Mouse (Mus musculus) intestine, embryonic 14.5 days (tissue): Measurements from ENCODE around the gene Usp30. TPM values are rescaled to one million over a fixed set of nuclear protein-coding genes. Genes with fewer than 3 reads are reported as not detected.

Experiments used
- ATAC-seq: fragments of 200-750 bp; cut with Nextera tagmentation; replicated peaks from 2 replicates; pipeline ENCODE4 v1.8.0; 2017; ENCODE audit warnings: low read depth, moderate number of reproducible peaks, moderate TSS enrichment, moderate library complexity; ENCODE audit not compliant: low FRiP score, low TSS enrichment
- DNase-seq: peaks from one replicate; pipeline ENCODE4 v3.0.0-alpha.2; 2018; ENCODE audit warnings: low spot score
- H3K27ac ChIP-seq: fragments of 300-500 bp; sonication (generic); 2 replicates; pipeline ENCODE4 v1.5.1; 2014; ENCODE audit warnings: low read depth, mild to moderate bottlenecking, control low read depth
- H3K27me3 ChIP-seq: fragments of 300-500 bp; sonication (generic); replicated peaks from 2 replicates; pipeline ENCODE4 v1.6.1; 2014; ENCODE audit warnings: low read length, control low read depth; ENCODE audit not compliant: control insufficient read depth, insufficient read depth
- H3K36me3 ChIP-seq: fragments of 300-500 bp; sonication (generic); 2 replicates; pipeline ENCODE4 v1.6.1; 2014; ENCODE audit warnings: low read length, control low read depth; ENCODE audit not compliant: control insufficient read depth, insufficient read depth
- H3K4me1 ChIP-seq: fragments of 300-500 bp; sonication (generic); replicated peaks from 2 replicates; pipeline ENCODE4 v1.6.1; 2014; ENCODE audit warnings: low read length, control low read depth, mixed read lengths; ENCODE audit not compliant: control insufficient read depth, insufficient read depth
- H3K4me2 ChIP-seq: fragments of 300-500 bp; sonication (generic); 2 replicates; pipeline ENCODE4 v1.6.1; 2014; ENCODE audit warnings: low read length
- H3K4me3 ChIP-seq: fragments of 300-500 bp; sonication (generic); 2 replicates; pipeline ENCODE4 v1.5.1; 2014; ENCODE audit warnings: low read depth, low read length, control low read depth, mixed read lengths
- H3K9ac ChIP-seq: fragments of 300-500 bp; sonication (generic); 2 replicates; pipeline ENCODE4 v1.6.1; 2014; ENCODE audit warnings: mild to moderate bottlenecking, low read length
- H3K9me3 ChIP-seq: fragments of 300-500 bp; sonication (generic); 2 replicates; pipeline ENCODE4 v1.6.1; 2016; ENCODE audit warnings: low read length, control low read depth; ENCODE audit not compliant: control insufficient read depth
- WGBS: fragments of 180-500 bp; shearing (Covaris S2); extraction: QIAGEN DNeasy Blood & Tissue Kit; methylation state at CpG from one replicate; pipeline ENCODE4 v1.1.7; 2014; 5-methylcytosine and 5-hydroxymethylcytosine counted together
- polyA plus RNA-seq: library from polyadenylated mRNA; unstranded; fragments of >200 nt; fragmentation: Nextera tagmentation; extraction: Ambion mirVana; gene quantifications from 2 replicates; pipeline ENCODE4 v1.2.1, GENCODE M21; 2014

Gene Usp30
- 10.1 and 11.4 TPM in 2 replicates for polyA plus RNA-seq

DNA sequence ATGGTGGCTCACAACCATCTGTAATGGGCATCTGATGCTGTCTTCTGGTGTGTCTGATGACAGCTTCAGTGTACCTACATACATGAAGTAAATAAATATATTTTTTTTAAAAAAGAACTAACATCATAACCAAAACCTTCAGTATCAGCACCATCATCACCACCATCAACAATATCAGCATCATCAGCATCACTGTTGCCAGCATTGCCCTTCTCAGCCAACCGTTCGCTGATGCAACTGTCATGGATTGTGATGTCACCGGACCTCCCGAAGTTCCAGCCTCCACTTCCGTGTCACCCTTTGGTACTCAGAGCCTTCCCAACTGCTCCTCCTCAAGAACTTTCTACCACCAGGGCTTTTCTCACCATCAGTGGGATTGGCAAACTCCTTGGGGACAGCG is at the start of gene Usp30:
TSS of gene Usp30 (plus strand) at position 301 of the 400 bp plus-strand sequence.
- no peak within 1 kb of the TSS for H3K4me3 ChIP-seq
- H3K27me3 ChIP-seq: no peaks in the 10 kb centered on the region
- WGBS: 93% methylated on average over 6 of the region's 6 CpGs
- H3K4me1 ChIP-seq: no peaks in the 10 kb centered on the region
- H3K4me2 ChIP-seq: no peak within 1 kb of the TSS
- no peak within 1 kb of the TSS for H3K27ac ChIP-seq
- no peak within 1 kb of the TSS for H3K9ac ChIP-seq
- H3K36me3 ChIP-seq: no peaks in the 10 kb centered on the region
- H3K9me3 ChIP-seq: no peaks in the 10 kb centered on the region
- no peak for DNase-seq
- no peak for ATAC-seq

DNA sequence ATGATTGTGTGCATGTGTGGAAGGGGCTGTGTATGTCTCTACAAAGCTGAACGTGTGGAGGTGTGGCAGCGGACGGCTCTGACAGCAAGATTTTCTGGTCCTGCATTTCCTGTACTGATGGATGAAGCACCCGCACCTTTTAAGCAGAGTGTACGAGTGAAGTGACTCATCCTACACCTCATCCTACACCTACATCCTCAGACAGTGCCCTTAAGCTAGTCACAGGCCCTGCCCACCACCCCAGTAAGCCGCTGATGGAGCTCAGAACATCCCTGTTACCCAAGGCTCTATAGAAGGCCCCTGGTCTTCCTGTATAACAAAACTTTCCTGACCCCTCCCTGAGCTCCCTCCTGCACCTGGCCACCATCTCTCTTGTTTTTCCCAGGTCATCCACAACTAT is 40.9 kb upstream of the Usp30 start:
- H3K27ac ChIP-seq: no peak overlapping the region
- H3K4me2 ChIP-seq: no peak overlapping the region
- no peak for DNase-seq
- no peaks in the 10 kb centered on the region for H3K9me3 ChIP-seq
- ATAC-seq: no peak
- H3K9ac ChIP-seq: no peak overlapping the region
- WGBS: 57% methylated on average over 6 of the region's 6 CpGs
- H3K4me1 ChIP-seq: peaks cover 8% of the 10 kb centered on the region; the same call in 1 of the 2 replicates
- H3K36me3 ChIP-seq: no peaks in the 10 kb centered on the region
- no peaks in the 10 kb centered on the region for H3K27me3 ChIP-seq
- H3K4me3 ChIP-seq: no peak overlapping the region

DNA sequence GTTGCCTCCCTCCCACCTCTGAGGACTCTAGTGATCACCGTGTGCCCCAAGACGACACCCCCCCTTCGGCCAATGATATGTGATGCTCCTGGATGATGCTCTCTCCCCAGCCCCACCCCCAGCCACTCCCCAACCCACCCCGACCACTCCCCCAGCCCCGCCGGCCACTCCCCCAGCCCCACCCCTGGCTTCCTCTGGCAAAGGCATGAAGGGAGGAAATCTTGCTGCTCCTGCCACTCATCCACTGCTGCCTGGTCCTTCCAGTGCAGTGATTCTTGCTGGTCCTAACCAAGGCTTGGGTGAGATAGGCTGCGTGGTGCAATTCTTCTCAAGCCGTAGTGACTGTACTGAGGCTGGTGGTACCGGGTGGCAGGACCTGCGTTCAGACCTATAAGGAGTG is 40.4 kb upstream of the Usp30 start:
- Histone ChIP-seq H3K9ac (no peak overlapping the region), H3K36me3 (no peaks in the 10 kb centered on the region), H3K4me1 (peaks cover 8% of the 10 kb centered on the region; the same call in 1 of the 2 replicates), H3K4me2 (no peak overlapping the region), H3K4me3 (no peak overlapping the region), H3K27ac (no peak overlapping the region), H3K27me3 (no peaks in the 10 kb centered on the region), H3K9me3 (no peaks in the 10 kb centered on the region)
- 0 out of 2 replicates have a peak, but pooled peaks have one; percentile 27 for ATAC-seq
- 8% methylated on average over 10 of the region's 10 CpGs for WGBS
- no peak for DNase-seq

DNA sequence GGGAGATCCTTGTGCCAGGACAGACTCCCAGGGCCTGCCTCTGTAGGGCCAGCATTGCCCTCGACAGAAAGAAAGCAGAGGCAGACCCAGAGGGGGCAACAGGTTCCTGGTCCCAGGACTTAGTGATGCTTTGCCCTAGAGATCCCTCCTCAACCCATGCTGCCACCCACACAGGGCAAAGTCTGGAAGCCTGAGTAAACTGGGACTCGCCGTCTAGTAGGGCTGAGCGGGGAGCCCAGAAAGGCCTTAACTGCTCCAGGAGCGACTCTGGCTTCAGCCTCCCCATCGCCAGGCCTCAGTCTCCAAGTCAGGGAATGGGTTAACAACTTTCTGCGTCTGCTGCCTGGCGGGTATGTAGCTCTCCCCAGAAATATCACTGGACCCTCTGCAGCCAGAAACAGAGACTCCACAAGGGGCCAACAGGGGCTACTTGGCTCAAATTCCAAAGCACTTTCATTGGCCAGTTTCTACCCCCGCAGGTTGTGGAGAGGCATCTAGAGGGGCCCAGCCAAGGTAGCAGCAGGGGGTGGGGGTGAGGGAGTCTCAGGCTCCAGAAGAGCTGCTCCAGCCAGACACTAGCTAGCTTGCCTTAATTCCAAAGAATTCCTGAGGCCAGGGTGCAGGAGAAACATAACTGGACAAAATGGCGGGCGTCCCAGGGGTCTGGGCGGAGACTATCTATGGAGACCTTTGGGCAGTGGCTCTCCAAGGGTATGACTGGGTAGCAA is 37.9 kb upstream of the Usp30 start:
- 84% methylated on average over 12 of the region's 12 CpGs for WGBS
- H3K27me3 ChIP-seq: no peaks in the 10 kb centered on the region
- no peak overlapping the region for H3K9ac ChIP-seq
- no peak for ATAC-seq
- no peak overlapping the region for H3K4me2 ChIP-seq
- H3K9me3 ChIP-seq: no peaks in the 10 kb centered on the region
- DNase-seq: no peak
- peaks cover 8% of the 10 kb centered on the region; the same call in 1 of the 2 replicates for H3K4me1 ChIP-seq
- H3K27ac ChIP-seq: no peak overlapping the region
- no peak overlapping the region for H3K4me3 ChIP-seq
- H3K36me3 ChIP-seq: no peaks in the 10 kb centered on the region

DNA sequence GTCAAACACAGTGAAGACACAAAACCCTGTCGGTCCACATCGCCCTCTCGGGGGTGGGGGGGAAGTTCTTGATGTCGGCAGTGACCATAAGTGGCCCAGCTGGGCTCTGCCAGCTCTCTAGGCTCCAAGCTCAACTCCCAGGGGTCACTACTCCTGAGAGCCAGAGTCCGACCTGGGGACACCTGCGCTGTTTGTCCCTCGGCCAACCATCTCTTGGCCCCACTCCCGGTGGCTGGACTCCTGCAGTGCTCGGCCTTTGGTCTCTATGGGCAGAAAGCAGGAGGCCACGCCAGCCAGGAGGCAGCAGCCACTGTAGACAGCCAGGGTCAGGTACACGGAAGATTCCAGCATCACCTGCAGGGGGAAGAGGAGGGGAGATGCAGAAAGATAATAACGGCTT is 37.1 kb upstream of the Usp30 start:
- Histone ChIP-seq H3K9ac (no peak overlapping the region), H3K9me3 (no peaks in the 10 kb centered on the region), H3K27me3 (no peaks in the 10 kb centered on the region), H3K4me3 (no peak overlapping the region), H3K4me1 (peaks cover 8% of the 10 kb centered on the region; the same call in 1 of the 2 replicates), H3K36me3 (no peaks in the 10 kb centered on the region), H3K27ac (no peak overlapping the region), H3K4me2 (no peak overlapping the region)
- no peak for ATAC-seq
- WGBS: 88% methylated on average over 12 of the region's 12 CpGs
- no peak for DNase-seq

DNA sequence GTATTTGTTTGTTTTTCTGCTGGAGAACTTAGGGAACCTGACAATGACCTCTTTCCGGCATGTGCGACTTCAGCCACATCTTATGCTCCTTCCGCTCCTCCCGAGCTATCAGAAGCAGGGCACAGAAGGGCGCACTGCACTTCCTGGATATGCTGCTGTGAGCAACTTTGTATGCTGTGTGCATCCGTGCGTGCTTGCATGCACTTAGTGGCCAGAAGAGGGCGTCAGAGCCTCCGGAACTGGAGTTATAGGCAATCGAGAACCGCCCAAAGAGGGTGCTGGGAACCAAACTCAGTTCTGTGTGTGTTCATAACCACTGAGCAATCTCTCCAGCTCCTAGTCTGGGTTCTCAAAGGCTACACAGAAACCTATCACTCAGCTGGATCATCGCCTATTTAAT is 34.6 kb upstream of the Usp30 start:
- H3K4me2 ChIP-seq: no peak overlapping the region
- DNase-seq (no peak), ATAC-seq (no peak)
- H3K36me3 ChIP-seq: no peaks in the 10 kb centered on the region
- 88% methylated on average over 12 of the region's 12 CpGs for whole genome bisulfite sequencing
- no peak overlapping the region for H3K9ac ChIP-seq
- no peaks in the 10 kb centered on the region for H3K4me1 ChIP-seq
- H3K27ac ChIP-seq: no peak overlapping the region
- no peak overlapping the region for H3K4me3 ChIP-seq
- H3K9me3 ChIP-seq: no peaks in the 10 kb centered on the region
- no peaks in the 10 kb centered on the region for H3K27me3 ChIP-seq

DNA sequence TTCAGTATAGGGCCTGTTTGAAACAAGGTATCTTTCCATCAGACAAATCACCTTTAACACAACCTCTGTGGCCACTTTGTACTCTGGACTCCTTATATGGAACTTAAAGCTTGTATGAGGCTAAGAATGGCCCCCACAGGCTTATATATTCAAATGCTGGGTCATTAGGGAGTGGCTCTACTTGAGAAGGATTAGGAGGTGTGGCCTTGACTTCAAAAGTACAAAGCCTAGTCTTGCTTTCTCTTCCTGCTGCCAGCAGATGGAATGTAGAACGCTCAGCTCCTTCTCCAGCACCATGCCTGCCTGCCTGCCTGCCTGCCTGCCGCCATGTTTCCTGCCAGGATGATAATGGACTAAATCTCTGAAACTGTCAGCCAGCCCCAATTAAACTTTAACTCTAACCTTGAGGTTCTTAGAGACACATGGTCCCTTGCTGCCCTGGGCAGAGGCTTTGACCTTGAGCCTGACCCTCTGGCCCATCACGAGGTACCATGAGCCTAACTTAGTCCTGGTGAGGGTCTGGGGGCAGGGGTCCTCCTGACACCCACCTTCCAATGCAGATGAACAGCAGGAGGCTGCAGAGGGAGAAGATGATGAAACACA is 33.0 kb upstream of the Usp30 start:
- Histone ChIP-seq H3K4me2 (no peak overlapping the region), H3K9ac (no peak overlapping the region), H3K4me3 (no peak overlapping the region), H3K9me3 (no peaks in the 10 kb centered on the region), H3K4me1 (no peaks in the 10 kb centered on the region), H3K27me3 (no peaks in the 10 kb centered on the region), H3K36me3 (no peaks in the 10 kb centered on the region), H3K27ac (no peak overlapping the region)
- WGBS: 78% methylated on average over 3 of the region's 3 CpGs
- ATAC-seq (no peak), DNase-seq (no peak)

DNA sequence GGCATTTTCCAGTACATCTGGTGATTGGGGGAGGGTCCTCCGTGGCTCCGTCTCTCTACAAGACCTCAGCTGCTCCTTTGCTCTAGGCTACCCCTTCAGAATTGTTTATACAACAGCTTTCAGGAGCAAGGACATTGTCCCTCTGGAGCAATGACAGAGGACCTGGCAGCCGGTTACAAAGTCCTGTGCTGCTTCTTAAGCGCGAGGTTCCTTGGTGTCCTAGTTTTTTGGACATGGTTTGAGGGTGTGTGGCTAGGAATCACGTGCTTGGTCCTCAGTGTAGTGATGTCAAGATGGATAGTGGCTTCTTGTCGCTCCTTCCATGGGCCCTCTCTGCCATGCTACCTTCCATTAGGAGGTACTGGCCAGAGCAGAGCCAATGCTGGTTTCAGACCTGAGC is 30.9 kb upstream of the Usp30 start:
- no peak for DNase-seq

DNA sequence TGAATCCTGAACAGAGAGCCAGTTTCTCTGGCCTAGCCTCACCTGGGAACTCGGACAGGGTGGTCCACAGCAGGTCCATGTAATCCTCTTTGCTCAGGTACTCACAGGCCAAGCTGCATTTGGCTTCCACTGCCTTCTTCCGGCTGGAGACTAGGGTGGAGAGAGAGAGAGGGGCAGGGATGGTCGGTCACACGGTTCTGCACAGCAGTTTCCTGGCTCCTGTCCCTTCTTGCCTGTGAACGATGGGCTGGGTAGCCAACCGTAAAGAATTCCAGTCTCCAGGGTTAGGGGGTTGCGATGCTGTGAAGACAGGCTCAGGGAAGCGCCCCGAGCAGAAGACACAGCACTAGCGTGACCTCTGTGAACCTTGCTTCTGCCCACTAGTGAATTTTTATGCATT is 30.1 kb upstream of the Usp30 start:
- no peak for ATAC-seq
- no peak overlapping the region for H3K4me2 ChIP-seq
- no peak overlapping the region for H3K9ac ChIP-seq
- H3K27me3 ChIP-seq: no peaks in the 10 kb centered on the region
- H3K9me3 ChIP-seq: no peaks in the 10 kb centered on the region
- no peak overlapping the region for H3K27ac ChIP-seq
- 71% methylated on average over 10 of the region's 10 CpGs for WGBS
- no peaks in the 10 kb centered on the region for H3K36me3 ChIP-seq
- no peak for DNase-seq
- no peak overlapping the region for H3K4me3 ChIP-seq
- no peaks in the 10 kb centered on the region for H3K4me1 ChIP-seq

More for the DNA sequence above, 30.9 kb upstream of the Usp30 start:
- H3K9ac ChIP-seq: no peak overlapping the region
- H3K36me3 ChIP-seq: no peaks in the 10 kb centered on the region
- no peak for ATAC-seq
- H3K4me1 ChIP-seq: no peaks in the 10 kb centered on the region
- no peak overlapping the region for H3K4me2 ChIP-seq
- no peak overlapping the region for H3K27ac ChIP-seq
- no peaks in the 10 kb centered on the region for H3K9me3 ChIP-seq
- no peak overlapping the region for H3K4me3 ChIP-seq
- H3K27me3 ChIP-seq: no peaks in the 10 kb centered on the region
- WGBS: 81% methylated on average over 7 of the region's 7 CpGs
